Mouse (Mus musculus) ES-E14 (cell line): ENCODE data around the gene Grm1.

Experiments used
- CHD2 ChIP-seq: IDR thresholded peaks from 2 replicates; pipeline ENCODE4 v1.6.1; 2014; ENCODE audit warnings: mild to moderate bottlenecking, low read depth, low read length, inconsistent platforms
- HCFC1 ChIP-seq: IDR thresholded peaks from 2 replicates; pipeline ENCODE4 v1.6.1; 2012; ENCODE audit warnings: low read length, inconsistent platforms, borderline replicate concordance; ENCODE audit not compliant: insufficient read depth
- MAFK ChIP-seq: IDR thresholded peaks from 2 replicates; pipeline ENCODE4 v1.6.1; 2014; ENCODE audit warnings: mild to moderate bottlenecking, low read depth, low read length, inconsistent platforms; ENCODE audit not compliant: insufficient read depth
- ZC3H11A ChIP-seq: IDR thresholded peaks from 2 replicates; pipeline ENCODE4 v1.6.1; 2012; ENCODE audit warnings: low read depth, mild to moderate bottlenecking, inconsistent platforms, low read length, borderline replicate concordance
- ZNF384 ChIP-seq: IDR thresholded peaks from 2 replicates; pipeline ENCODE4 v1.6.1; 2012; ENCODE audit warnings: low read depth, low read length, inconsistent platforms

DNA sequence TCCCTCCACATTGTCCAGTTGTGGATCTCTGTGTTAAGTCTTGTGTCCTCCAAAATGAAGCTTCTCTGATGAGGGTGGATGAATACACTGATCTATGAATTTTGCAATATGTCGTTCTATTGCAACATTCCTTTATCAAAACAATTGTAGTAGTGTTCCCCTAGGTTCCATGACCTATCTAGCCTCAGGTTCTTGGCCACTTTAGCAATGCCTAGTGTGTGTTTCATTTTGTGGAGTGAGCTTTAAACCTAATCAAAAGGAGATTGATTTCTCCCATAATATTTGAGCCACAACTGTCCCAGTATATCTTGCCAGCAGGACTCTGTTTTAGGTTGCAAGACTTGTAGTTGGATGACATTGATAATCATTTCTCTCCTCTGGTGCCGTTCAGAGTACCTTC, 211.9 kb downstream of the Grm1 start:
- no peak for TF ChIP-seq CHD2
- no peak for TF ChIP-seq ZC3H11A
- no peak for TF ChIP-seq ZNF384
- TF ChIP-seq MAFK, result no peak
- TF ChIP-seq HCFC1, result no peak
